Mouse (Mus musculus): ENCODE results near the gene Rfx7. TPM values are rescaled to one million over a fixed set of nuclear protein-coding genes. Genes with fewer than 3 reads are reported as not detected.

Gene Rfx7
- polyA plus RNA-seq, 1 experiment from 2014 or later: 24.9 TPM

- 64% methylated on average over 11 of the region's 11 CpGs for WGBS
- no peak overlapping the region for H3K4me2 ChIP-seq
- no peak for ATAC-seq (ENCODE audit: low FRiP score)
- H3K4me3 ChIP-seq (ENCODE audit: low read depth, low read length): no peak overlapping the region
- H3K4me1 ChIP-seq (ENCODE audit: control insufficient read depth, insufficient read depth, low read length): no peaks in the 10 kb centered on the region
- H3K9ac ChIP-seq (ENCODE audit: low read length): no peak overlapping the region
- no peak overlapping the region for H3K27ac ChIP-seq (ENCODE audit: low read depth, low read length)
- no peak for DNase-seq (ENCODE audit: low spot score, missing footprints)
- no peaks in the 10 kb centered on the region for H3K27me3 ChIP-seq (ENCODE audit: control insufficient read depth, insufficient read depth, low read length)
- H3K9me3 ChIP-seq (ENCODE audit: control insufficient read depth, low read length): no peaks in the 10 kb centered on the region
- no peaks in the 10 kb centered on the region for H3K36me3 ChIP-seq (ENCODE audit: control insufficient read depth, insufficient read depth, low read length)
Measured at GRCm38 (mm10) chr9:72512229-72512981, 19.6 kb upstream of the Rfx7 start.

- Histone ChIP-seq H3K36me3 (ENCODE audit: control insufficient read depth, insufficient read depth, low read length) (no peaks in the 10 kb centered on the region), H3K4me3 (ENCODE audit: low read depth, low read length) (no peak overlapping the region), H3K9ac (ENCODE audit: low read length) (no peak overlapping the region), H3K4me1 (ENCODE audit: control insufficient read depth, insufficient read depth, low read length) (no peaks in the 10 kb centered on the region), H3K9me3 (ENCODE audit: control insufficient read depth, low read length) (no peaks in the 10 kb centered on the region), H3K4me2 (no peak overlapping the region), H3K27me3 (ENCODE audit: control insufficient read depth, insufficient read depth, low read length) (no peaks in the 10 kb centered on the region), H3K27ac (ENCODE audit: low read depth, low read length) (no peak overlapping the region)
- ATAC-seq (ENCODE audit: low FRiP score): no peak
- no peak for DNase-seq (ENCODE audit: low spot score, missing footprints)
Measured at GRCm38 (mm10) chr9:72515366-72515765, 16.7 kb upstream of the Rfx7 start.

GRCm38 (mm10) chr9:72519246-72519645 is 12.8 kb upstream of the Rfx7 start:
- no peak overlapping the region for H3K4me3 ChIP-seq (ENCODE audit: low read depth, low read length)
- no peak overlapping the region for H3K9ac ChIP-seq (ENCODE audit: low read length)
- ATAC-seq (ENCODE audit: low FRiP score): no peak
- no peak overlapping the region for H3K27ac ChIP-seq (ENCODE audit: low read depth, low read length)
- DNase-seq (ENCODE audit: low spot score, missing footprints): no peak
- H3K36me3 ChIP-seq (ENCODE audit: control insufficient read depth, insufficient read depth, low read length): no peaks in the 10 kb centered on the region
- no peak overlapping the region for H3K4me2 ChIP-seq
- H3K27me3 ChIP-seq (ENCODE audit: control insufficient read depth, insufficient read depth, low read length): no peaks in the 10 kb centered on the region
- H3K4me1 ChIP-seq (ENCODE audit: control insufficient read depth, insufficient read depth, low read length): no peaks in the 10 kb centered on the region
- H3K9me3 ChIP-seq (ENCODE audit: control insufficient read depth, low read length): no peaks in the 10 kb centered on the region

- no peaks in the 10 kb centered on the region for H3K36me3 ChIP-seq (ENCODE audit: control insufficient read depth, insufficient read depth, low read length)
- DNase-seq (ENCODE audit: low spot score, missing footprints) (no peak), ATAC-seq (ENCODE audit: low FRiP score) (no peak)
- H3K4me1 ChIP-seq (ENCODE audit: control insufficient read depth, insufficient read depth, low read length): no peaks in the 10 kb centered on the region
- H3K27ac ChIP-seq (ENCODE audit: low read depth, low read length): no peak overlapping the region
- no peaks in the 10 kb centered on the region for H3K27me3 ChIP-seq (ENCODE audit: control insufficient read depth, insufficient read depth, low read length)
- H3K4me2 ChIP-seq: no peak overlapping the region
- H3K9ac ChIP-seq (ENCODE audit: low read length): no peak overlapping the region
- H3K9me3 ChIP-seq (ENCODE audit: control insufficient read depth, low read length): no peaks in the 10 kb centered on the region
- H3K4me3 ChIP-seq (ENCODE audit: low read depth, low read length): no peak overlapping the region
Measured at GRCm38 (mm10) chr9:72520849-72521248, 11.2 kb upstream of the Rfx7 start.

GRCm38 (mm10) chr9:72526091-72526490 is 5.9 kb upstream of the Rfx7 start:
- Histone ChIP-seq H3K27me3 (ENCODE audit: control insufficient read depth, insufficient read depth, low read length) (no peaks in the 10 kb centered on the region), H3K9ac (ENCODE audit: low read length) (no peak overlapping the region), H3K4me2 (no peak overlapping the region), H3K36me3 (ENCODE audit: control insufficient read depth, insufficient read depth, low read length) (no peaks in the 10 kb centered on the region), H3K4me1 (ENCODE audit: control insufficient read depth, insufficient read depth, low read length) (peaks cover 4% of the 10 kb centered on the region), H3K27ac (ENCODE audit: low read depth, low read length) (no peak overlapping the region), H3K9me3 (ENCODE audit: control insufficient read depth, low read length) (no peaks in the 10 kb centered on the region), H3K4me3 (ENCODE audit: low read depth, low read length) (no peak overlapping the region)
- no peak for ATAC-seq (ENCODE audit: low FRiP score)
- 91% methylated on average over 1 of the region's 1 CpGs for WGBS
- DNase-seq (ENCODE audit: low spot score, missing footprints): no peak

GRCm38 (mm10) chr9:72530237-72530636 is 1.8 kb upstream of the Rfx7 start:
- ATAC-seq (ENCODE audit: low FRiP score): no peak
- peak; percentile 99 for DNase-seq (ENCODE audit: low spot score, missing footprints)
- H3K36me3 ChIP-seq (ENCODE audit: control insufficient read depth, insufficient read depth, low read length): no peaks in the 10 kb centered on the region
- H3K9me3 ChIP-seq (ENCODE audit: control insufficient read depth, low read length): no peaks in the 10 kb centered on the region
- WGBS: under 1% methylated on average over 12 of the region's 12 CpGs
- H3K9ac ChIP-seq (ENCODE audit: low read length): no peak overlapping the region
- H3K27ac ChIP-seq (ENCODE audit: low read depth, low read length): no peak overlapping the region
- no peak overlapping the region for H3K4me3 ChIP-seq (ENCODE audit: low read depth, low read length)
- no peaks in the 10 kb centered on the region for H3K27me3 ChIP-seq (ENCODE audit: control insufficient read depth, insufficient read depth, low read length)
- H3K4me2 ChIP-seq: no peak overlapping the region
- H3K4me1 ChIP-seq (ENCODE audit: control insufficient read depth, insufficient read depth, low read length): peaks cover 8% of the 10 kb centered on the region

- 38% methylated on average over 4 of the region's 4 CpGs for WGBS
- Histone ChIP-seq H3K9me3 (ENCODE audit: control insufficient read depth, low read length) (no peaks in the 10 kb centered on the region), H3K9ac (ENCODE audit: low read length) (peak overlapping the region; percentile 58), H3K36me3 (ENCODE audit: control insufficient read depth, insufficient read depth, low read length) (no peaks in the 10 kb centered on the region), H3K27ac (ENCODE audit: low read depth, low read length) (peak overlapping the region; percentile 99), H3K27me3 (ENCODE audit: control insufficient read depth, insufficient read depth, low read length) (no peaks in the 10 kb centered on the region), H3K4me1 (ENCODE audit: control insufficient read depth, insufficient read depth, low read length) (peaks cover 8% of the 10 kb centered on the region), H3K4me2 (peak overlapping the region; percentile 76), H3K4me3 (ENCODE audit: low read depth, low read length) (peak overlapping the region; percentile 94)
- ATAC-seq (ENCODE audit: low FRiP score): peak; percentile 6; the same call in 1 of the 2 replicates
- no peak for DNase-seq (ENCODE audit: low spot score, missing footprints)
Measured at GRCm38 (mm10) chr9:72530824-72531223, 1.2 kb upstream of the Rfx7 start.

- DNase-seq (ENCODE audit: low spot score, missing footprints): peak; percentile 97
- Histone ChIP-seq H3K9ac (ENCODE audit: low read length) (peak overlapping the region; percentile 98), H3K27me3 (ENCODE audit: control insufficient read depth, insufficient read depth, low read length) (no peaks in the 10 kb centered on the region), H3K9me3 (ENCODE audit: control insufficient read depth, low read length) (no peaks in the 10 kb centered on the region), H3K36me3 (ENCODE audit: control insufficient read depth, insufficient read depth, low read length) (no peaks in the 10 kb centered on the region), H3K27ac (ENCODE audit: low read depth, low read length) (peak overlapping the region; percentile 99), H3K4me2 (peak overlapping the region; percentile 76), H3K4me1 (ENCODE audit: control insufficient read depth, insufficient read depth, low read length) (peaks cover 8% of the 10 kb centered on the region), H3K4me3 (ENCODE audit: low read depth, low read length) (peak overlapping the region; percentile 94)
- ATAC-seq (ENCODE audit: low FRiP score): peak; percentile 87
- WGBS: 1% methylated on average over 35 of the region's 35 CpGs
Measured at GRCm38 (mm10) chr9:72531291-72531995, 597 bp upstream of the Rfx7 start.

GRCm38 (mm10) chr9:72532381-72533088 is 495 bp downstream of the Rfx7 start:
- H3K27me3 ChIP-seq (ENCODE audit: control insufficient read depth, insufficient read depth, low read length): no peaks in the 10 kb centered on the region
- peak overlapping the region; percentile 99 for H3K27ac ChIP-seq (ENCODE audit: low read depth, low read length)
- no peaks in the 10 kb centered on the region for H3K36me3 ChIP-seq (ENCODE audit: control insufficient read depth, insufficient read depth, low read length)
- peaks cover 8% of the 10 kb centered on the region for H3K4me1 ChIP-seq (ENCODE audit: control insufficient read depth, insufficient read depth, low read length)
- H3K4me2 ChIP-seq: peak overlapping the region; percentile 76
- no peaks in the 10 kb centered on the region for H3K9me3 ChIP-seq (ENCODE audit: control insufficient read depth, low read length)
- peak; percentile 68 for ATAC-seq (ENCODE audit: low FRiP score)
- H3K4me3 ChIP-seq (ENCODE audit: low read depth, low read length): peak overlapping the region; percentile 94
- 0% methylated on average over 24 of the region's 55 CpGs for WGBS
- peak; percentile 97 for DNase-seq (ENCODE audit: low spot score, missing footprints)
- H3K9ac ChIP-seq (ENCODE audit: low read length): peak overlapping the region; percentile 98
